Mouse (Mus musculus) v-Abl transformed pro-B cells (cell line): ENCODE results near the gene Zbtb22.
"Not testable (repeated sequence)": the region's sequence is repeated elsewhere in the genome, so short reads cannot be mapped to it uniquely, and the experiment has no call there.

Experiments used
- in situ Hi-C, 2 experiments: fragments of 400-800 bp; cut with MboI; formaldehyde crosslinking; loops; one replicate each; pipeline ENCODE4 v1.15.1; 2025; ENCODE audit not compliant: unreplicated experiment in 2 of 2

Gene Zbtb22

DNA sequence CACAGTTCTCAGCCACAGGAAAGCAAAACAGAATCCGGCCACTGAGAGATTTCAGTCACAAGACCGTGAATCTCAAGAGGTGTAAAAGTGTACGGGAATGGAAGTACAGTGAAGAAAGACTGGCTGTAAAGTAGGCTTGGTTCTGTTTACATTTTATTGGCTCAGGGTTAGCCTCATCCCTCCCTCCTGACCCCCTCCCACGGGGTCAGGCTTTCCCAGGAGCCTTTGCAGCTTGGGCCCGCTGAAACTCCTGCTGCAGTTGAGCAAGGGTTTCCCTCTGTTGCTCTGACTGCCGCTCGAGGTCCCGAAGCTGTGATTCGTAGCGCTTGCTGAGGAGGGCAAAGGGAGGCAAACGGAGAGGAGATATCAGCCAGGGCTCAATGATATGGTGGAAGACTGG lies 23.1 kb downstream of the Zbtb22 start:
- in situ Hi-C loops, result no loop called here

DNA sequence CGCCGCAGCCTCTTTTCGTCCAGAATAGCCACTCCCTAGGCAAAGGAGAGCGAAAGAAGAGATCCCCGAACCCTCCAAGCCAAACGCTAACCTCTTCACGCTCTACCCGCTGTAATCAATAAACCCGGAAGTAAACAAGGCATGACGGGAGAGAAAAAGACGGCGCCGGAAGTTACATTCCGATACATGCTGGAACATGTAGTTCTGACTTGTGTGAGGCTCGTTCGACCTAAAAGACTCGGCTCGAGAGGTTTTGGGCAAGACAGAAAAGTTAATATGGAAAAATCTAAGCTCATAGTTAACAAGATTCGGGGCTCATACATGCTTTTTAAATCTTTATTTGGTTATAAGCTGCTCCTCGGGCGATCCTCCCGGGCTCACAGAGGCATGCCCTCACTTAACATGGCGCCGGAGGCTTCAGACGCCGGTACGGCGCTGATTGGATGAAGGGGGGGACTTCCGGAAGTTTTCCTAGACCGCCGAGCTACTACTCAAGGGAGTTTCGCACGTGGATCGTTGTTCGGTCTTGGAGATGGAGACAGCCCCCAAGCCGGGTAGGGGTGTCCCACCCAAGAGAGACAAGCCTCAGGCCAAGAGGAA lies 24.6 kb downstream of the Zbtb22 start, which contains the start of the genes Pfdn6 and Wdr46:
Pfdn6 (minus strand) TSS at position 138 of the 600 bp plus-strand sequence.
Wdr46 (plus strand) TSS at position 455 of the 600 bp plus-strand sequence.
- in situ Hi-C loops, result no loop called here

DNA sequence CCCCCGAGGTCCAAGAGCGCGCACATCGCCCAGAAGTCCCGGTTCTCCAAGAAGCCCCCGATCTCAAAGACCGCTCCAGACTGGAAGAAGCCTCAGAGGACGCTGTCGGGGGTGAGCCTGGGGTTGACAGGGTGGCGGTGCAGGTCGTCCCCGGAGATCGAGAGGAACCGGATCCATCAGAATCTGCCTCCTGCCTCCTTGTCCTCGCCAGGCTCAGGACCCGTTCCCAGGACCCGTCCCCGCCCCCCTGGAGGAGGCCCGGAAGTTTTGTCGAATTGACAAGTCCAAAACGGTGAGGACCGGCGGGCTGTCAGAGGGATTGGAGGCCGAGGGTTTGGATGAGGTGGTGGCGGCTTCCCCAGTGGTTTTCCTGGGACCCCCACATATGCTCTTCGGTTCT lies 25.3 kb downstream of the Zbtb22 start:
- in situ Hi-C loops, result no loop called here

DNA sequence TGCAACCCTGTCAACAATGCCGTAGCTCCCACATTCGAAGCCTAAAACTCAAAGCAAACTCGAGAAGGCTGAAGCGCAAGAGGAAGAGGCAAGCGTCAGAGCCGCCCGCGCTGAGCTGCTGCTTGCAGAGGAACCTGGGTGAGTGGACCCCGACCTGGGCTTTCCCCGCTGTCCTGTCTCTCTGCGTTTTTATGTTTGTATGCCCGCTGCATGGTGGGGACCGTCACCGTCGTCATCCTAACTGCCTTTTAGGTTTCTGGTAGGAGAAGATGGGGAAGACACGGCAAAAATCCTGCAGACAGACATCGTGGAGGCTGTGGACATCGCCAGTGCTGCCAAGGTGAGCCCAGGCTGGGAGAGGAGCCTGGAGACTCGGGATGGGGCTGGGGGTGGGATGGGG lies 25.7 kb downstream of the Zbtb22 start:
- in situ Hi-C loops, result no loop called here

DNA sequence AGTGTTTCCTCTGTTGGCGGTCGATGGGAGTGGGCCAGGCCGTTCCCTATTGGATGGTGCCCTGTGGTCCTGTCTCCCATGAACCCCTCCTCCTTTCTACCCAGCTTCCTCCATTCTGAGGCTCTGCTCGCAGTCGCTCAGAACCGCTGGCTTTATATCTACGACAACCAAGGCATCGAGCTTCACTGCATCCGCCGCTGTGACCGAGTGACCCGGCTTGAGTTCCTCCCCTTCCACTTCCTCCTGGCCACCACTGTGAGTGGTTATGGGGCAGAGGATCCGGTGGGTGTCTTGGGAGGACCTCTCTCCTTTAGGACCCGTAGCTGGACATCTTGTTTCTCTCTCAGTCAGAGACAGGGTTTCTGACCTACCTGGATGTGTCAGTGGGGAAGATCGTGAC lies 27.8 kb downstream of the Zbtb22 start:
- in situ Hi-C loops, result no loop called here

DNA sequence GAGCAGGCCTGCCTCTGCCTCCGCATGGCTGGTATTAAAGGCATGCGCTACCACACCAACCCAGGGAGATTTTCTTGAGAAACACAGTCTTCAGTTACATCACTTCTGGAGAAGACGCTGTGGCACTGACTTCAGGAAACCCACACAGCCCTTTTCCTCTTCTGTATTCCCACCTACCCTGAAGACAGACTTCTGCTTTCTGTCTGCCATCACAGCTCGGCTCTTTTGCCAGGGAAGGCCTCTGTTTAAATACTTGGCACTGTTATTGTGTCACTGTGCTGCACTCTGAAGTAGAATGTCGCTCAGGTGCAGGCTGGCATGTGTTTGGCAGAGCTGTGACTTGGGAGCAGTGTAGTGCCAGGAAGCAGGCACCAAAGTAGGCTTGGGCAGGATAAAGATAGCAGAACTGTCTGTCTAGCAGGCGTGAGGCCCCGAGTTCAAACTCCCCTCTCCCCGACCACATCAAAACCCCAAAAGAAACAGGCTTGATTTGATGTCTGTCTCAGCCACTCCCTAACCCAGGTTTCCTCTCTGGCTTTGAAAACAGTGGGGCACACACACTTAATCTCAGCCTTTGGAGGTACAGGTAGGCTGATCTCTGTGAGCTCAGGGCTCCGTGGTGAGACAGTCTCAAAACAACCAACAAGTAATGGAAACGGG lies 31.9 kb downstream of the Zbtb22 start:
- in situ Hi-C loops, result no loop called here

DNA sequence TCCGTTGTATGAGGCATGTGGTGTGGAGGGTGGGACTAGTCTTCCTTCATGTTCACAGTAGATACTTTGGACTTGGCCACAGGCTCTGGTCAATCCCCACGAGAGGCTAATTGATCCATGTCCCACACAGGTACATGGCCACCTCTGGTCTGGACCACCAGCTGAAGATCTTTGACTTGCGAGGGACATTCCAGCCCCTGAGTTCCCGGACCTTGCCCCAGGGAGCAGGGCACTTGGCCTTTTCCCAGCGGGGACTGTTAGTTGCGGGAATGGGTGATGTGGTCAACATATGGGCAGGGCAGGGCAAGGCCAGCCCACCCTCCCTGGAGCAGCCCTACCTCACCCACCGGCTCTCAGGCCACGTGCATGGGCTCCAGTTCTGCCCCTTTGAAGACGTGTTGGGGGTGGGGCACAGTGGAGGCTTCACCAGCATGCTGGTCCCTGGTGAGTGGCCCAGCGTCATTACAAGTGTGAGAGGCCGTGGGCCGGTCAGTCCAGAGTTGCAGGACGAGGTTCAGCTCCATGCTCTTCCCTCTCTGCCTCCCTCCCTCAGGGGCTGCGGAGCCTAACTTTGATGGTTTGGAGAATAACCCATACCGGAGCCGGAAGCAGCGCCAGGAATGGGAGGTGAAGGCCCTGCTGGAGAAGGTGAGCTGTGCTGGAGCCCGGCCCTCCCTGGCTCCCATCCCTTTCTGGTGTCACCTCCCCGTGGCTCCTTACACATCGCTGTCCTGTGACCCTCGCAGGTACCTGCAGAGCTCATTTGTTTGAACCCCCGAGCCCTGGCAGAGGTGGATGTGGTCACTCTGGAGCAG lies 32.6 kb downstream of the Zbtb22 start:
- in situ Hi-C loops, result no loop called here

DNA sequence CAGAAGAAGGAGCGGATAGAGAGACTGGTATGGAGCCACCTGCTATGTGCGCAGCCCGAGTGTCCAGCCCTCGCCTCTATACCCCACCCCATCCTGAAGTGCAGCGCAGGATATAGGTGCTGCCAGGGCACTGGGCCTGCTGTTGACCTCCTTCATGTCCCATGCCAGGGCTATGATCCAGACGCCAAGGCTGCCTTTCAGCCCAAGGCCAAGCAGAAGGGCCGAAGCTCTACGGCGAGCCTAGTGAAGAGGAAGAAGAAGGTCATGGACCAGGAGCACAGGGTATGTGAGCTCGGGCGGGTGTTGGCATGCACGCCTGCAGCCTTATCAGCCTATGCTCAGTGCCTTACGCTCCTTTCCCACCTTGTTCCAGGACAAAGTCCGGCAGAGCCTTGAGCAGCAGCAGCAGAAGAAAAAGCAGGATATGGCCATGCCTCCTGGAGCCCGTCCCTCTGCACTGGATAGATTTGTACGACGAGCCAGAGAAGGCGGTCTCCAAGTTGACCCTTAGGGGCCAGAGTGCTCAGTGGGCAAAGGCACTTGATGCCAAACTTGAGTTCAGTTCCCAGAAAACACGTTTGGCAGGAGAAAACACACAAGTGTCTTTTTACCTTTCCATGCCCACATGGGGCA lies 33.3 kb downstream of the Zbtb22 start:
- in situ Hi-C loops, result no loop called here

DNA sequence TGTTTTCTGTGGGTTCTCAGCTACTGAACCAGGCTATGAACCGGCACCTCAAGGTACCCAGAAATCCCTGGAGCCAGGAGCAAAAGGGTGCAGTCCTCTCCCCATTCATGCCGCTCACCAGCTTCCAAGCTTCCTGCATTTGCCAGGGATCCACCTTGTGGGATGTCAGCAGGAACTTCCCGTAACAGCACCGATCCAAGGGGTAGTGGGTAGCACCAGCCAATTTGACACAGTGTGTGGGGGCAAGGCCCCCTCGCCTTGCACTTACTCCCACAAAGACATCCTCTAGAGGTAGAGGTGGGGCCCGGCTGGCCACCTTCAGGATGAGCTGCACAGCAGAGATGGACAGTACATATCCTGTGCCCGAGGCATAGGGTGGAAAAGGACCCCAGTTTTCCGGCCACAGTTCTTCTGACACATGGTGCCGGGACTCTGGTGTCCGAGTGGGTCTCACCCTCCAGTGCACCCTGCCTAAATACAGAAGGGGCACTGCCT lies 34.5 kb downstream of the Zbtb22 start:
- in situ Hi-C loops, result no loop called here

DNA sequence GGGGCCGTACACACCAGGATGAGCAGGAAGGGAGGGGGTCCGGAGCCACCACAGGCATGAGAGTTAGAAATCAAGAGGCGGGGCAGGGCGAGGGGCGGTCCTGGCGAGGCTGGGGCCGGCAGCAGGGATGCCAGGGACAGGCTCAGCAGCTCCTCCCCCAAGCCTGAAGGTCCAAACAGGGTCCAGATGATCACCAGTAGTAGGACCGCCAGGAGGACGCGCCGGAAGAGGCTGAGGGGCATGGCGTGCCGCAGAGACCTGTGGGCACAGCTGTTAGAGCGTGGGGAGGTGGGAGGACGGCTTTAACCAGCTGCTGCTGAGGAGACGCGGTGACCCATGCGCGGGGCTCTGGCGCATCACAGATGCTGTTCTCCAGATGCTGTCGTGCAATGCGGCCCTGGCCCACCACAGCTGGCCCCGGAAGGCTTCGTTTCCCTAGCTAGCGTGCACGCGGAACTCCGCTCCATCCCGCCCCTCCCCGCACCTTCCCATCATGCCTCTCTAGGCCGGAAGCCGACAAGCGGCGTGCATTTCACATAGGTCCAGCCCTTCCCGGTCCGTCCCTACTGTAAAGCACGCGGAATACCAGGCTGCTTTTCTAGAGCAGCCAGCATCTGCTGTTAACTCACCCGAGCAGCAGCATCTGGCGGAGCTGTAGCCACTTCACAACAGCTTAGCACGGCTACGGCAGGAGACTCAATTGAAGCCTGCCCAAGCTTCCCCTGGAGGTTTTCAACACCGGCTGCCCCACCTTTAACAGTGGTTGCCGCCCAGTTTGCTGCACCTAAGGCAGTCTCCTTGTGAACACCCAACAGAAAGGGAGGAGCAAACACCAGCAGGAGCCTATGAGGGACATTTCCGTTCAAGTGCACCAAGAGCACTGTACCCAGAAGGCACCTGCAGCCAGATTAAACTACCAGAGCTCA lies 35.6 kb downstream of the Zbtb22 start, which contains the start of gene B3galt4:
B3galt4 (minus strand) TSS at position 468 of the 926 bp plus-strand sequence.
- in situ Hi-C loops, result no loop called here

DNA sequence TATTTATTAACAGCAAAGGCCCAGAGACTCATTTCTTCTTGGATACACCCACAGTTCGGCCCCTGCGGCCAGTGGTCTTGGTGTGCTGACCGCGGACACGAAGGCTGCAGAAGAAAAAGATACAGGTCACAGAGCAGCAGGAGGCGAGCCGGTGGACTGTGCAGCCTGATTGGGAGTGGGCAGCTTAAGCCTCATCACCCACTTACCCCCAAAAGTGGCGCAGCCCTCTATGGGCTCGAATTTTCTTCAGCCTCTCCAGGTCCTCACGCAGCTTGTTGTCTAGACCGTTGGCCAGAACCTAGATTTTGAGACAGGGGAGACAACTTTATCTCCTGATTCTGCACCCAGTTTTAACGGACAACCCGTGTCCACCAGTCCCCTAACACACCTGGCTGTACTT lies 36.3 kb downstream of the Zbtb22 start:
- in situ Hi-C loops, result not testable (repeated sequence)

DNA sequence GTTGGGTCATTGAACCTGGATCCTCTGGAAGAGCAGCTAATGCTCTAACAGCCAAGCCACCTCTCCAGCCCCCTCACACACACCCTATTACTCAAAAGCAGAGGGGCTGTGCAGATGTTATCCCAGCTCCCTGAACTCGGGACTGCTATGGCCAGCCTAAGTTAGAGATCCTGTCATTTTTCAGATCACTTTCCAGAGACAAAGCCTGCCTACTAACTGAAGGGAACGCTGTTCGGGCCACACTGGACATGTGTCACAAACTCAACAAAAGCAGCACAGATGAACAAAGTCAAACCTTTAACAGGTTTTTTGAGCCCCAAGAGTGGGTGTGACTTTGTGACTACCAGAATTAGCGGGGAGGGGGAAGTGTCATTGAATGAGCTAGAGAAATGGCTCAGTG lies 37.2 kb downstream of the Zbtb22 start:
- in situ Hi-C loops, result no loop called here

DNA sequence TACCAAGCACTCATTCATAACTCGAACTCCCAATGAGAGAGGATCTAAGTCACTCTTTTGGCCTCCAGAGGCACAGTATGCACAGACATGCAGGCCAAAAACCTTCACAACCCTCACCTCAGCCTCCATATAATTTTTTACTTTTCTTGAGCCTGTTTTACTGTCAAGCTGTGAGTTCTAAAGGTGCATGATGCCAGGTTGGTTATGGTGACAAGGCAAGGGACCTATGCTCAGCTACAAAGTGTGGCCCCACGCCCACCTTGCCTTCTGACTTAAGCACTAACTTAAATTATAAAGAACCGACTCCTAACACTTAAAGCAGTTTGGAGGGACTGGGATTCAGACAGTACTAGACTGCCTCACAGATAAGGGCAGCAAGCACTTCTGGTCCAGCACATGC lies 37.6 kb downstream of the Zbtb22 start:
- in situ Hi-C loops, result no loop called here

DNA sequence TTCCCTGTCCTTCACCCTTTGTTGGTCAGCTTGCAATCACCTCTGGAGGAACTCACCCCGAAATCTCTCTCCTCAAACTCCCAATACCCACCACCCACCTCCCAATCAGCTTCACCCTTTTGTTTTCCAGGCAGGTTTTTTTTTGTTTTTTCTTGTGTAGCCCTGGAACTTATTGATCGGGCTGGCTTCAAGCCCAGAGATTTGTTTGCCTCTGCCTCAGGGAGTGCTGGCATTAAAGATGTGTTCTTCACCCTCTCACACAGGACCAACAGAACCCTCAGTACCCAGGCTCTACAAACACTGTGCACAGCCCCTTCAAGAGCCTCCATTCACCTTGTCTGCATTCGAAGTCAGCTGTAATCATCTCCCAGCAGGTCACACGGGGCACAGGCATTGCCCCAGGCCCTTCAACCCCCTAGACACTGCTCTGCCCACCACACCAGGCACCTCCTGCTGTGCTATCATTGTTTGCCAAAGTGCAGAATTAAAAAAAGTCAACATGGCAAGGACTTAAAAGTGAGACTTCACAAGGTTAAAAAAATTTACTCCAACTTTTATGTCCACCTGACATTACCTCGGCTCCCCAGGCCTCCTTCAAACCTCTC lies 38.4 kb downstream of the Zbtb22 start:
- in situ Hi-C loops, result no loop called here

DNA sequence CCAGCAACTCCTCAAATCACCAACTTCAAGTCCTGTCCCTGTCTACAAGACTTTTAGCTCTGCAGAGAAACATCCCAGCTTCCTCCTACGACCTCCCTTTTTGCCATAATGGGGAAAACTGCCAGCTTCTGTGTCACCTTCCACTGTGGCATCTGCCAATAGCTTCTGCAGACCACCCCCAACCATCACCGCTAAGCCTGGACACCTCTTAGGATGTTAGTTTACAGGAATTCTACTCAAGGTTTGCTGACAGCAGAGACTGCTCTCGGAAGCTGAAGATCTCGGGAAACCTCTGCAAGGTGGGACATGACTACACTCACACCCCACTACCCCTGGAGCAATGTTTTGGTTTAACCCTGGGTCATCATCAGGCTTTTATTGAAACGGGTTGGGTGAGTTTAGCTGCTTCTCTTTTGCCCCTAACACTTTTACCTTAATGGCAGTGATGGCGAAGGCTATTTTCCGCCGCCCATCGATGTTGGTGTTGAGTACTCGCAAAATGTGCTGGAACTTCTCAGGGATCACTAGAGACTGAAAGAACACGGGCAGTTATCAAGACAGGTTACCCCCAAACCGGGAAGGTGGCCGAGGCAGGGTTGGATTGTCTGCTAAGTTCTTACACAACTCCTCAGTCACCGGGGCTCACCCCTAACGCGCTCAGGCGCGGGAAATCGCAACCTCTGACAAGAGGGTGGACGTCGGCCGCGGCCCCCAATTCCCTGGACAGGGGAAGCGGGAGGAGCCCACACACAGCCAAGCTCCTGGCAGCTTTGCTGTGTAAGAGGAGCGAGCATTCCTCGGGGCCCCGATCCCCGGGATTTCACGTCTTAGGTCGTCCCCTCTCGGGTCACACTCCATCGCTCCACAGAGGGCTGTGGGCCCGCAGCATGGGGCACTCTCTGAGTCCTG lies 39.2 kb downstream of the Zbtb22 start:
- in situ Hi-C loops, result no loop called here

DNA sequence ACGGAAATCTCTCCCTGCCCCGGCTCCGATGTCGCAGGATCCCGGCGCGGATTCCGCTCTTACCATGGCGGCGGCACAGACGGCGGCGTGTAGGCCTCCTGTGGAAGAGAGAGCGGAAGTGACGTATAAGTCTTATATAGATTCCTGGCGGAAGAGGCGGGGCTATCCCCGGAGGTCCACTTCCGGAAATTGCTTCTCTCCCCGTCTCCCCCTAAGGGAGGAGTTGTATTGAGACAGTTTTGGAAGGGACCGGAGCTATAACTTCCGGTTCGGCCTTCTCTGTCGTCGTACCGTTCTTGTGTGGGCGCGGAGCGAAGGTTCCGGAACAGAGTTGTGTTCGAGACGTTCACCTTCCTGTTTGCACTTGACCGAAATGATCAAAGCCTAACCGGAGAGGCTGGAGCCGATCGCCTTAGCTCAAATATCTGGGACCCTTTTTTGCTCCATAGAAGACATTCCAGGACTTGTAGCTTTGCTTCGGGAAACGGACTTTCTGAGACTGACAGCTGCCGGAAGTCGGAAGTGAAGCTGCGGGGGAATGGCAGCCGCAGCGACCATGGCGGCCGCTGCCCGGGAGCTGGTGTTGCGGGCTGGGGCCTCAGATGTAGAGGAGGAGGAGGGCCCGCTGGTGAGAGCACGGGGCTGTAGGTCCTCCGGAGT lies 40.0 kb downstream of the Zbtb22 start, which contains the start of the genes Vps52 and Rps18:
Vps52 (plus strand) TSS at position 258 of the 660 bp plus-strand sequence.
Rps18 (minus strand) TSS at position 447 of the 660 bp plus-strand sequence.
- in situ Hi-C loops, result no loop called here

DNA sequence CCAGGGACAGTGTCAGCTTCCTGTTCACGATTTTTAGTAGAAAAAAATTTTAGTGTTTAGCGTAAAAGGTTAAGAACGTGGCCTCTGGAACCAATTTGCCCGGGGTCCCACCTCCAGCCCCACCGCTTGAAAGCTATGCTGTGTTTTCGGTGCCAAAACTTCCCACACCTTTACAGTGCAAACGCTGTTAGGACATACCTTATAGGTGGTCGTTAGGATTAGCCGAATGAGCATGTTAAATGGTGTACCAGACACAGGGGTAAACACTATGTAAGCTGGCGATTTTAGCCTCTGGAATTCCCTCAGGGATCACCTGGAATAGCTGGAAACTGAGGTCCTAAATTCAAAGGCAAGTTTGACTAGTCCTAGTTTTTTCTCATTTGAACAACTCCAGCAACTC lies 40.6 kb downstream of the Zbtb22 start:
- in situ Hi-C loops, result no loop called here

DNA sequence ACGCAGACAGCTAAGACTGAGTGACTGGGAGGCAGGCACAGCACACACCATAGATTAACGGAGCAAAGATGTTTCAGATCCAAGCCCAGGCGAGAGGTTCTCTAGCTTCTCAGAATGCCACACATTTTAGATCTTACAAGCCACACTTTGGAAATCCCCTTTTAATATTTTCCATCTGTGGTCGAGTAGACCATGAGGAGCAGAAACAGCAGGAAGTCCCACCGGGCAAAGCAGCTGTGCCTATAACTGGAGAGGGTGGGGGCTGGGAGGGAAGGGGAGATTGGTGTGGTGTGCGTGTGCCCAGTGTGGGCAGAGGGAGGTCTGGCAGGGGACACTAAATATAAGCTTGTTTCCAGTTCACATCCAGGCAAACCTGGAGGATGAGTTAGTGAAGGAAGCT lies 41.8 kb downstream of the Zbtb22 start:
- in situ Hi-C loops, result no loop called here
